Mouse (Mus musculus): ENCODE data around the gene Cryzl2. TPM values are rescaled to one million over a fixed set of nuclear protein-coding genes. Genes with fewer than 3 reads are reported as not detected.

Cryzl2 gene
- total RNA-seq, 2 experiments from 2014 or later, result 4.3 to 5.6 TPM

- no peak for DNase-seq (ENCODE audit: low spot score in 2 of 2)
These were observed 12.5 kb downstream of the Cryzl2 start for GRCm38 (mm10) chr1:157470761-157471386.

DNA sequence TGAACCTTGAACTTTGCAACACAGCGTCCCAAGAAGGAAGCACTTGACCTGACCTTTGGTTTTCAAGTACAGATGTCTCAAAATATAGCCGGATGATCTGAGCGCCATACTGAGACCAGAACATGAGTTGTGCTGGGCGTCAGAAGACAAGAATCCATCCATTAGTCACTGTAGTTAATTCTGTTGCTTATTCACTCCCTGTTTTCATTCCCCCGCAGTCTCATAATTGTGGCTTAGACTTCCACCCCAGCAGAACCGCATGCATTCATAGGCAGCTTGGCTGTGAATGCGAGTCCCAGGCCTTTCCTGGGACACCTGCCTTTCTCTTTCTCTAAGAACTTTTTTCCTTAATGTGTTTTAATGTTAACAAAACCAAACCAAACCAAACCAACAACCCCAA, 14.3 kb downstream of the Cryzl2 start:
- DNase-seq (ENCODE audit: low spot score in 2 of 2), result no peak

GRCm38 (mm10) chr1:157474865-157475264, 16.5 kb downstream of the Cryzl2 start:
- no peak for DNase-seq (ENCODE audit: low spot score in 2 of 2)

DNA sequence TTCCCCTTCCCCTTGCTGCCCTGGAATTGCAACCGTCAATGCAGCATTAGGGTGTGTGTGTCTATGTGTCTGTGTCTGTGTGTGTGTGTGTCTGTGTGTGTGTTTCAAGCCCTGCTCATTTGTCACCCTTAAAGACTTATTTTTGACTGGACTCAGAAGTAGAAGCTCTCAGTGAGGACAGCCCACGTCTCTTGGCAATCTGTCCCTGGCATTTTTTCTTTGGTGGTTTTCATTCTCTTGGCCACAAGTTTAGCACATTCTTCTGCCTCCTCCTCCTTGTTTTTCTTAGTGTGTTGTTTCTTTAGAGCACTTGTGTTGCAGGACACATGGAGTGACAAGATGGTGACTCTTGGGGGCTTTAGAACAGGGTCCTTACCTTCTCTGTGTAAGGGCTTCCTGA, 17.9 kb downstream of the Cryzl2 start:
- DNase-seq (ENCODE audit: low spot score in 2 of 2), result no peak

GRCm38 (mm10) chr1:157480090-157480489, 21.7 kb downstream of the Cryzl2 start:
- no peak for DNase-seq (ENCODE audit: low spot score in 2 of 2)

- no peak for DNase-seq (ENCODE audit: low spot score in 2 of 2)
These were observed 22.5 kb downstream of the Cryzl2 start for GRCm38 (mm10) chr1:157480901-157481300.

DNA sequence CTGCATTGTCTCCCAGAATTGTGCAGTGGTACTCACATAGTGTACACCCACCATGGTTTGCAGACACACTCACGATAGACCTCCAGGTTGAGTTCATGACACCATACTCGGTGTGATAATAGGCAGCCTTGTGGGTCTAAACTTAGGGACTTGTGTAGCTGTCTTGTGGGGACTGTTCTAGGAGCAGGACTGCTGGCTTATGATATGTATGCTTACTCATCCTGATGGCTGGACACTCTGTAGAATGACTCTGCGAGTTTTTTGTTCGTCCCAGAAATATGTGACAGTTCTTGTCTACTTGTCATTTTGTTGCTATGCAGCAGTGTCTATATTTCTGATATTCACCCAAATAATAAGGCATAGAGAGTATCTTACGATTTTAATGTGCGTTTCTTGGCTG, 23.3 kb downstream of the Cryzl2 start:
- no peak for DNase-seq (ENCODE audit: low spot score in 2 of 2)

DNA sequence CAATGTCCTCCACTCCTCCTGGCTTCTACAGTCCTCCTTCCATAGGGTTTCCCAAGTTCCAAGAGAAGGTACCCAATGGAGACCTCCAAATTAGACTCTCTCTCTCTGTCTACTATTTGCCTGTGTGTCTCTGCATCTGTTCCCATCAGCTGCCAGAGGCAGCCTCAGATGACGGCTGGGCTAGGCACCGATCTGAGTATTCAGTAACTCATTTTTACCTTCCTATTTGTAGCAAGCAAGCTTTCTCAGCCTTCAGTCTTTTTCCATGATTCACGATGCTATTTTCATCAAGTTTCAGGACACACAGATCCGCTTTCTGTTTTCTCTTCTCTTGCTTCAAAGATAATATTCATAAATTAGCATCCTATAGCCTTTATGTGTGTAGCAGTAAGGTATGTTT, 25.8 kb downstream of the Cryzl2 start:
- no peak for DNase-seq (ENCODE audit: low spot score in 2 of 2)

DNA sequence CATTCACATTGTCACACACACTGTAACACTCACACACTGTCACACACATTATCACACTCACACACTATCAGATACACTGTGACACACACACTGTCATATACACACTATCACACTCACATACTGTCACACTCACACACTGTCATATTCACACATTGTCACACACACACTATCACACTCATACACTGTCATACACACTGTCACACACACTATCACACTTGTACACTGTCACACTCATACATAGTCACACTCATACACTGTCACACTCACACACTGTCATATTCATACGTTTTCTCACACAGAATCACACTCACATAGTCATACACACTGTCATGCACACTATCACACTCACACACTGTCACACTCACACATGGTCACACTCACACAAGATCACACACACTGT, 42.3 kb downstream of the Cryzl2 start:
- no peak for DNase-seq (ENCODE audit: low spot score in 2 of 2)

GRCm38 (mm10) chr1:157501352-157501945, 43.1 kb downstream of the Cryzl2 start:
- DNase-seq (ENCODE audit: low spot score in 2 of 2), result no peak

GRCm38 (mm10) chr1:157503071-157503470, 44.7 kb downstream of the Cryzl2 start:
- DNase-seq (ENCODE audit: low spot score in 2 of 2), result no peak

- peak; percentile 30 to 58 for DNase-seq (ENCODE audit: low spot score in 2 of 2)
These were observed 48.1 kb downstream of the Cryzl2 start, which contains the start of gene Sec16b for GRCm38 (mm10) chr1:157506522-157506921. Gene Sec16b (plus strand): TSS chr1:157506728.

- DNase-seq (ENCODE audit: low spot score in 2 of 2), result peak in 1 of 2 experiments; percentile 39
These were observed 48.7 kb downstream of the Cryzl2 start for GRCm38 (mm10) chr1:157506995-157507595.

GRCm38 (mm10) chr1:157507814-157508213, 49.4 kb downstream of the Cryzl2 start:
- peak in 1 of 2 experiments; percentile 60 for DNase-seq (ENCODE audit: low spot score in 2 of 2)

GRCm38 (mm10) chr1:157512690-157513448, 54.5 kb downstream of the Cryzl2 start:
- DNase-seq (ENCODE audit: low spot score in 2 of 2), result no peak

- DNase-seq (ENCODE audit: low spot score in 2 of 2), result no peak
These were observed 55.2 kb downstream of the Cryzl2 start for GRCm38 (mm10) chr1:157513559-157513958.

DNA sequence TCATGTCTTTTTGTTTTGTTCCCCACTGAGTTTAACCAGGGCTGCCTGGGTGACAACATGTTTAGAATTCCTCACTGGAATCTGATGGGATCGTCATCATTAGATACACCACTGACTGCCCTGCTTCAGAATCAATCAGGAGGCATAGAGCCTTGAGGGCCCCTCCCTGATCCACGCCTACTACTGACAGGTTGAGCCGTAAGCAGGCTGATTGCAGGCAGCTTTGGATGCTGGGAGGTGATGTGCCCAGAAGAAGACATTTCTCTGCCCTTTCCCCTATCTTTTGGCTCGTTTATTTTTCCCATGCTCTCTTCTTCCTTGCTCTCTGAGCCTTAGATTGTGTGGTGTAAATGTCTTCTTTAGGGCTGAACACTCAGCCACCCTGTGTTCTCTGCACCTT, 55.9 kb downstream of the Cryzl2 start:
- DNase-seq (ENCODE audit: low spot score in 2 of 2), result no peak

GRCm38 (mm10) chr1:157516838-157517808, 58.7 kb downstream of the Cryzl2 start:
- no peak for DNase-seq (ENCODE audit: low spot score in 2 of 2)

DNA sequence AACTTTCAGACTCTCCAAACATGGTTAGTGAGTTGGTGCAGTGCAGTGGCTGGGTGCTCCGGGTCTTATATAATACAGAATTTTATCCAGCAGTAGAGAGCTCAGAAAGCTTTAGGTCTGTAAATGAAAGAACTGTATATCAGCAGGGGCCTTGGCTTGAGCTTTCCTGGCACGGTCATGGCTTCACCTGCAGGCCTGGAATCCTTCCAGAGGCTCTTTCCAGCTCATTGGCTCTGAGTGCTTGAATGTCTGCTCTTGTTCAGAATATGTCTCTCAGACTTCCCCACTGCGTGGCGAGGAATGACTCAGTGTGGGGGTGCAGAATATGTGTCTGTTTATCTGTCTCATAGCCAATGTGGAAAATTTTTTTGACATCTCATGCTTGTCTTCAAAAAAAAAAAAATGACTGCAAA, 59.7 kb downstream of the Cryzl2 start:
- no peak for DNase-seq (ENCODE audit: low spot score in 2 of 2)

DNA sequence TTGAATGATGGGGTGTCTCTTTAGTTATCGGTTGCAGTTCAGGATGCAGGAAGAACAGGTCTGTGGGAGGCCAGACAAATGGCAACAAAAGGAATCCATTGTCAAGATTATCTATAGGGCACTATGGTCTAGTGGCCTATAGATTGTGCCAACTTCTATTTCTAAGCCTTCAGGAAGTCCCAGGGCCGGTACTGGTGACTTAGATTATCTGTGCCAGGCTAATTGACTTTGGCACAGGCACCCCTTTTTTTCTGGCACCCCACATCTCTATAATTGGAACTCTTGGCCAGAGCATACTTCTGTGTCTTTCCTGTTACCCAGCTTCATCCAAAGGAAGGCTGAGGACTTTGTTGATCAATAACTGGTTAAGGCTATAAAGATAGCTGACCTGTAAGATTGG, 61.0 kb downstream of the Cryzl2 start:
- no peak for DNase-seq (ENCODE audit: low spot score in 2 of 2)

GRCm38 (mm10) chr1:157522322-157522721, 63.9 kb downstream of the Cryzl2 start:
- DNase-seq (ENCODE audit: low spot score in 2 of 2), result no peak
